Mouse (Mus musculus) heart, postnatal 0 days (tissue): ENCODE results near the gene Stx4a.

Source experiments
- CTCF ChIP-seq: IDR thresholded peaks from 2 replicates; pipeline ENCODE4 v1.5.1; 2016; ENCODE audit warnings: antibody characterized with exemption, control low read depth, low read depth
- EP300 ChIP-seq: IDR thresholded peaks from 2 replicates; pipeline ENCODE4 v1.6.1; 2016; ENCODE audit warnings: antibody characterized with exemption, low read depth

DNA sequence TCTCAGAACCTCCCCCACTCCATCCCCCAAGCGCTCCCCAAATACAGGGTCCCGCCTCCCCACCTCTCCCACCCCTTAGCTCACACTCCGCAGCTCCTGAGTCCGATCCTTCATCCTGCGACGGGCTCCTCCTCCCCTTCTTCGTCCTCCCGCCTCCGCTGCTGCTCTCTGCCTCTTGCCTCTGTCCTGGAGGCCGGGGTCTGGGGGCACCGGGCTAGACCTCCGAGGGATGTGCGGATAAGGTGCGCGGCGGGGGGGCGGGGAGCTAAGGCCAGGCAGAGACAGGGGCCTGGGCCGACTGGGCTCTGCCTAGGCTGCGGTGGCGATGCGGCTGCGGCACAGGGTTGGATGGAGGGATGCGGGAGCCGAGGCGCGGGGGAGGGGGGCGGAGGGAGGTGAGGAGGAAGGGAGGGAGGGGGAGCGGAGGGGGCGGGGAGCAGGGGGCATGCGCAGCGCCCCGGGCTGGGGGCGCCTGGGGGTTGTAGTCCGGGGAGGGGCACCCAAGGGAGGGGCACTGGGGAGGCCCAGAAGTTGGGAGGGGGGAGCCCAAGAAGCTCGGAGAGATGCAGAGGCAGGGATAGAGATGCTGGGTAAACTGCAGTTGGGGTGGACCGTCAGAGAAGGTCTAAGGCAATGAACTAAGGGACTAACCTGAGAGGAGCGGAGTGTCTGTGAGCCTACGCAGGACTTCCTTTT, at the start of gene Stx4a, which contains the start of gene Stx1b:
- TF ChIP-seq CTCF: no peak
- TF ChIP-seq EP300: no peak
